Mouse (Mus musculus): Measurements from ENCODE around the gene Gsn. TPM values are rescaled to one million over a fixed set of nuclear protein-coding genes. Genes with fewer than 3 reads are reported as not detected.
A peak's percentile ranks its signal among the peaks of the same experiment; 100 is the strongest.

The Gsn gene
- polyA plus RNA-seq, 1 experiment from 2014 or later = 18.0 TPM

GRCm38 (mm10) chr2:35269136-35269535, 13.0 kb downstream of the Gsn start:
- WGBS = 93% methylated on average over 6 of the region's 6 CpGs
- Histone ChIP-seq H3K4me1 (replicated peaks) (0 out of 2 replicates have a peak, but pooled peaks cover 4% of the 10 kb centered on the region), H3K4me3 (replicated peaks) (no peak overlapping the region), H3K27me3 (no peaks in the 10 kb centered on the region), H3K27ac (no peak overlapping the region), H3K4me2 (replicated peaks) (no peak overlapping the region), H3K9me3 (no peaks in the 10 kb centered on the region), H3K36me3 (no peaks in the 10 kb centered on the region), H3K9ac (replicated peaks) (no peak overlapping the region)
- ATAC-seq = no peak

- Histone ChIP-seq H3K27ac (no peak overlapping the region), H3K9ac (replicated peaks) (no peak overlapping the region), H3K27me3 (no peaks in the 10 kb centered on the region), H3K36me3 (no peaks in the 10 kb centered on the region), H3K4me2 (replicated peaks) (no peak overlapping the region), H3K4me1 (replicated peaks) (0 out of 2 replicates have a peak, but pooled peaks cover 4% of the 10 kb centered on the region), H3K9me3 (no peaks in the 10 kb centered on the region), H3K4me3 (replicated peaks) (no peak overlapping the region)
- 84% methylated on average over 4 of the region's 4 CpGs for WGBS
- ATAC-seq = no peak
These were observed 13.6 kb downstream of the Gsn start for GRCm38 (mm10) chr2:35269716-35270260.

- no peaks in the 10 kb centered on the region for H3K9me3 ChIP-seq
- peak; percentile 61 for ATAC-seq
- H3K36me3 ChIP-seq = no peaks in the 10 kb centered on the region
- H3K4me1 ChIP-seq (replicated peaks) = 0 out of 2 replicates have a peak, but pooled peaks cover 4% of the 10 kb centered on the region
- no peaks in the 10 kb centered on the region for H3K27me3 ChIP-seq
- no peak overlapping the region for H3K9ac ChIP-seq (replicated peaks)
- H3K4me3 ChIP-seq (replicated peaks) = no peak overlapping the region
- 9% methylated on average over 10 of the region's 10 CpGs for WGBS
- H3K27ac ChIP-seq = no peak overlapping the region
- H3K4me2 ChIP-seq (replicated peaks) = peak overlapping the region; percentile 26; the same call in 1 of the 2 replicates
These were observed 14.4 kb downstream of the Gsn start for GRCm38 (mm10) chr2:35270531-35270984.

- WGBS = 90% methylated on average over 2 of the region's 2 CpGs
- no peak for ATAC-seq
- Histone ChIP-seq H3K4me1 (replicated peaks) (0 out of 2 replicates have a peak, but pooled peaks cover 4% of the 10 kb centered on the region), H3K27ac (no peak overlapping the region), H3K4me2 (replicated peaks) (no peak overlapping the region), H3K27me3 (no peaks in the 10 kb centered on the region), H3K9me3 (no peaks in the 10 kb centered on the region), H3K4me3 (replicated peaks) (no peak overlapping the region), H3K9ac (replicated peaks) (no peak overlapping the region), H3K36me3 (no peaks in the 10 kb centered on the region)
These were observed 15.6 kb downstream of the Gsn start for GRCm38 (mm10) chr2:35271817-35272216.

GRCm38 (mm10) chr2:35272881-35273280, 16.7 kb downstream of the Gsn start:
- H3K4me3 ChIP-seq (replicated peaks) = no peak overlapping the region
- 89% methylated on average over 6 of the region's 6 CpGs for WGBS
- H3K4me1 ChIP-seq (replicated peaks) = 0 out of 2 replicates have a peak, but pooled peaks cover 4% of the 10 kb centered on the region
- no peaks in the 10 kb centered on the region for H3K27me3 ChIP-seq
- no peak overlapping the region for H3K27ac ChIP-seq
- H3K36me3 ChIP-seq = no peaks in the 10 kb centered on the region
- no peak overlapping the region for H3K4me2 ChIP-seq (replicated peaks)
- no peak overlapping the region for H3K9ac ChIP-seq (replicated peaks)
- no peaks in the 10 kb centered on the region for H3K9me3 ChIP-seq
- ATAC-seq = no peak

GRCm38 (mm10) chr2:35273536-35273935, 17.4 kb downstream of the Gsn start:
- whole genome bisulfite sequencing = 52% methylated on average over 2 of the region's 2 CpGs
- no peaks in the 10 kb centered on the region for H3K9me3 ChIP-seq
- ATAC-seq = no peak
- no peaks in the 10 kb centered on the region for H3K36me3 ChIP-seq
- no peak overlapping the region for H3K4me2 ChIP-seq (replicated peaks)
- H3K4me3 ChIP-seq (replicated peaks) = no peak overlapping the region
- H3K27me3 ChIP-seq = no peaks in the 10 kb centered on the region
- H3K27ac ChIP-seq = no peak overlapping the region
- no peak overlapping the region for H3K9ac ChIP-seq (replicated peaks)
- H3K4me1 ChIP-seq (replicated peaks) = 0 out of 2 replicates have a peak, but pooled peaks cover 4% of the 10 kb centered on the region

GRCm38 (mm10) chr2:35277686-35278085, 21.5 kb downstream of the Gsn start:
- Histone ChIP-seq H3K9ac (replicated peaks) (no peak overlapping the region), H3K4me1 (replicated peaks) (peaks cover 10% of the 10 kb centered on the region; the same call in 1 of the 2 replicates), H3K27me3 (peaks cover 20% of the 10 kb centered on the region), H3K4me3 (replicated peaks) (no peak overlapping the region), H3K36me3 (no peaks in the 10 kb centered on the region), H3K9me3 (no peaks in the 10 kb centered on the region), H3K27ac (no peak overlapping the region), H3K4me2 (replicated peaks) (no peak overlapping the region)
- no peak for ATAC-seq
- WGBS = 77% methylated on average over 3 of the region's 3 CpGs

GRCm38 (mm10) chr2:35278371-35279210, 22.4 kb downstream of the Gsn start:
- WGBS = 76% methylated on average over 7 of the region's 7 CpGs
- Histone ChIP-seq H3K4me1 (replicated peaks) (peaks cover 7% of the 10 kb centered on the region; the same call in 1 of the 2 replicates), H3K27ac (no peak overlapping the region), H3K36me3 (no peaks in the 10 kb centered on the region), H3K9ac (replicated peaks) (no peak overlapping the region), H3K9me3 (no peaks in the 10 kb centered on the region), H3K4me2 (replicated peaks) (no peak overlapping the region), H3K27me3 (peaks cover 29% of the 10 kb centered on the region), H3K4me3 (replicated peaks) (no peak overlapping the region)
- no peak for ATAC-seq

- Histone ChIP-seq H3K4me1 (replicated peaks) (peaks cover 6% of the 10 kb centered on the region; the same call in 1 of the 2 replicates), H3K4me3 (replicated peaks) (no peak overlapping the region), H3K9ac (replicated peaks) (no peak overlapping the region), H3K36me3 (no peaks in the 10 kb centered on the region), H3K27me3 (peaks cover 37% of the 10 kb centered on the region), H3K9me3 (no peaks in the 10 kb centered on the region), H3K27ac (no peak overlapping the region), H3K4me2 (replicated peaks) (no peak overlapping the region)
- no peak for ATAC-seq
- 70% methylated on average over 3 of the region's 3 CpGs for WGBS
These were observed 23.8 kb downstream of the Gsn start for GRCm38 (mm10) chr2:35280001-35280400.

GRCm38 (mm10) chr2:35282214-35282613, 26.0 kb downstream of the Gsn start:
- no peak overlapping the region for H3K27ac ChIP-seq

GRCm38 (mm10) chr2:35283997-35284396, 27.8 kb downstream of the Gsn start:
- Histone ChIP-seq H3K27ac (no peak overlapping the region), H3K9me3 (no peaks in the 10 kb centered on the region), H3K27me3 (peaks cover 37% of the 10 kb centered on the region), H3K9ac (replicated peaks) (no peak overlapping the region), H3K36me3 (no peaks in the 10 kb centered on the region), H3K4me3 (replicated peaks) (no peak overlapping the region), H3K4me2 (replicated peaks) (no peak overlapping the region), H3K4me1 (replicated peaks) (peaks cover 6% of the 10 kb centered on the region; the same call in 1 of the 2 replicates)
- no peak for ATAC-seq
- 80% methylated on average over 4 of the region's 4 CpGs for WGBS

More at GRCm38 (mm10) chr2:35282214-35282613, 26.0 kb downstream of the Gsn start:
- Histone ChIP-seq H3K4me3 (replicated peaks) (peak overlapping the region; percentile 23), H3K36me3 (no peaks in the 10 kb centered on the region), H3K9me3 (no peaks in the 10 kb centered on the region), H3K27me3 (peaks cover 37% of the 10 kb centered on the region), H3K4me1 (replicated peaks) (peaks cover 6% of the 10 kb centered on the region; the same call in 1 of the 2 replicates), H3K9ac (replicated peaks) (no peak overlapping the region; the same call in 1 of the 2 replicates), H3K4me2 (replicated peaks) (peak overlapping the region; percentile 47)
- ATAC-seq = 0 out of 2 replicates have a peak, but pooled peaks have one; percentile 51
- WGBS = 2% methylated on average over 32 of the region's 32 CpGs

GRCm38 (mm10) chr2:35285209-35285608, 29.0 kb downstream of the Gsn start:
- Histone ChIP-seq H3K9ac (replicated peaks) (no peak overlapping the region), H3K36me3 (no peaks in the 10 kb centered on the region), H3K27me3 (peaks cover 37% of the 10 kb centered on the region), H3K4me1 (replicated peaks) (peaks cover 6% of the 10 kb centered on the region; the same call in 1 of the 2 replicates), H3K9me3 (no peaks in the 10 kb centered on the region), H3K27ac (no peak overlapping the region), H3K4me3 (replicated peaks) (no peak overlapping the region), H3K4me2 (replicated peaks) (no peak overlapping the region)
- ATAC-seq = no peak
- WGBS = 79% methylated on average over 5 of the region's 5 CpGs

Data from midbrain, embryonic 13.5 days (tissue).